In genomic region chr7:98572223-98572868, GRCm38 (mm10) we compare ENCODE assay signal across 8 mouse cellular contexts.
DNase-seq lines count a peak whose midpoint lies in the region; ATAC-seq and TF ChIP-seq lines count a peak whose summit lies in the region.

No protein-coding gene starts in this region.

- no peaks in the 10 kb centered on the region for H3K36me3 ChIP-seq in intestine, postnatal 0 days (ENCODE audit: control insufficient read depth, insufficient read depth)

- peak; percentile 60 for DNase-seq in adrenal gland, postnatal 10 days
- peak; percentile 11 to 50 for DNase-seq in gastrocnemius, adult 8-10 months (ENCODE audit: low spot score in 2 of 2)
- peak; percentile 25 for DNase-seq in lung, adult 2 months
- no peak for DNase-seq in spleen, adult 18-20 months
- DNase-seq in cerebellum, adult 9-10 months: no peak
- DNase-seq in retina, embryonic 14.5 days (ENCODE audit: low spot score): no peak

- H3K9me3 ChIP-seq in intestine, postnatal 0 days (ENCODE audit: control insufficient read depth): no peaks in the 10 kb centered on the region

- H3K4me3 ChIP-seq in intestine, postnatal 0 days (ENCODE audit: low read depth, low read length): no peak overlapping the region
- no peak overlapping the region for H3K4me3 ChIP-seq in lung, adult 2 months (replicated peaks; ENCODE audit: extremely low read depth, low read depth, low read length)

- peak overlapping the region; percentile 54; the same call in 1 of the 2 replicates for H3K27ac ChIP-seq in intestine, postnatal 0 days (ENCODE audit: low read depth, low read length)

- 45% methylated on average over 10 of the region's 10 CpGs for WGBS in intestine, postnatal 0 days
- WGBS in lung, adult 2 months: 36% methylated on average over 10 of the region's 10 CpGs

- no peaks in the 10 kb centered on the region for H3K27me3 ChIP-seq in intestine, postnatal 0 days (replicated peaks; ENCODE audit: control insufficient read depth, insufficient read depth, low read length)

- 0 out of 2 replicates have a peak, but pooled peaks have one; percentile 2 for TF ChIP-seq CTCF in intestine, postnatal 0 days (IDR thresholded peaks at IDR 0.05; ENCODE audit: low read depth)
- TF ChIP-seq CTCF in lung, adult 2 months (IDR thresholded peaks at IDR 0.05; ENCODE audit: insufficient read depth, low read length): no peak

- no peaks in the 10 kb centered on the region for H3K4me1 ChIP-seq in intestine, postnatal 0 days (replicated peaks; ENCODE audit: control insufficient read depth, insufficient read depth, low read length)
- peaks cover 9% of the 10 kb centered on the region for H3K4me1 ChIP-seq in lung, adult 2 months (ENCODE audit: control insufficient read depth, insufficient read depth, low read length)

- H3K4me2 ChIP-seq in intestine, postnatal 0 days (replicated peaks; ENCODE audit: low read depth): no peak overlapping the region

- H3K9ac ChIP-seq in intestine, postnatal 0 days (ENCODE audit: low read depth, low read length): no peak overlapping the region

- no peak for TF ChIP-seq POLR2A in lung, adult 2 months (IDR thresholded peaks at IDR 0.05; ENCODE audit: borderline replicate concordance, extremely low read depth, low read depth, low read length)

- peak; percentile 51; the same call in 1 of the 2 replicates for ATAC-seq in intestine, postnatal 0 days
- no peak for ATAC-seq in activated CD4-positive, CD25-positive, alpha-beta regulatory T cell, adult 4 months

Comparison
In these comparisons a context has a peak if more than half of its experiments do, and no peak if none do; other contexts are left out.
1. DNase-seq: peak in adrenal gland, postnatal 10 days (single experiment), gastrocnemius, adult 8-10 months (2 of 2) and lung, adult 2 months (single experiment); none in spleen, adult 18-20 months (0 of 2), cerebellum, adult 9-10 months (single experiment) and retina, embryonic 14.5 days (single experiment).